Mouse (Mus musculus): ENCODE data around the gene Ubd. TPM values are rescaled to one million over a fixed set of nuclear protein-coding genes. Genes with fewer than 3 reads are reported as not detected.

Gene Ubd
- polyA plus RNA-seq (2015; fragmentation: Nextera tagmentation; extraction: Ambion mirVana) = not detected in 2 replicates

DNA sequence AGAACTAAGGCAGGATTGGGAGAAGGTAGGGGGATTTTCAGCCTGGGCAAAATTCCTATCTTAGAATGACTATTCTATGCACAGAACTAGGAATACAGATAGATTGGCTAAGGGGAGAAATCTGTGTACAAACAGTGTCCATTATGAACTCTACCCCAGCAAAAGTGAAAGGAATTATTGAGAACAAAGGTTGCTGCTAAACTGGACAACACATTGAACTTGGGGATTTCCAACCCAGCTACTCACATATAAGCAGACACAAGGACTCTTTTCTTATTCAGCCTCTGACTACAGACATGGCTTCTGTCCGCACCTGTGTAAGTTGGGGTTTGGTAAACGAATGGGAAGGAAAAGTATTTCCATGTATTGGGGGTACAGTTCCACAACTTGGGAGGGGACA lies at the start of gene Ubd:
Gene Ubd (plus strand): TSS at position 237 of the 400 bp plus-strand sequence.
- H3K4me3 ChIP-seq (ENCODE audit: low read depth, low read length) = no peak within 1 kb of the TSS
- H3K9ac ChIP-seq (ENCODE audit: low read depth, low read length) = no peak within 1 kb of the TSS
- H3K27ac ChIP-seq (ENCODE audit: low read length) = no peak within 1 kb of the TSS
- no peak within 1 kb of the TSS for H3K4me2 ChIP-seq (ENCODE audit: low read depth, low read length)
- no peaks in the 10 kb centered on the region for H3K36me3 ChIP-seq (ENCODE audit: control insufficient read depth, insufficient read depth)
- ATAC-seq (ENCODE audit: low read depth) = no peak
- peaks cover 21% of the 10 kb centered on the region for H3K27me3 ChIP-seq (ENCODE audit: control insufficient read depth, insufficient read depth, low read depth, low read length)
- WGBS (ENCODE audit: insufficient replicate concordance) = 55% methylated on average over 2 of the region's 2 CpGs
- no peaks in the 10 kb centered on the region for H3K9me3 ChIP-seq (replicated peaks; ENCODE audit: control insufficient read depth, low read length)
- H3K4me1 ChIP-seq (ENCODE audit: control insufficient read depth, low read depth, low read length) = no peaks in the 10 kb centered on the region

DNA sequence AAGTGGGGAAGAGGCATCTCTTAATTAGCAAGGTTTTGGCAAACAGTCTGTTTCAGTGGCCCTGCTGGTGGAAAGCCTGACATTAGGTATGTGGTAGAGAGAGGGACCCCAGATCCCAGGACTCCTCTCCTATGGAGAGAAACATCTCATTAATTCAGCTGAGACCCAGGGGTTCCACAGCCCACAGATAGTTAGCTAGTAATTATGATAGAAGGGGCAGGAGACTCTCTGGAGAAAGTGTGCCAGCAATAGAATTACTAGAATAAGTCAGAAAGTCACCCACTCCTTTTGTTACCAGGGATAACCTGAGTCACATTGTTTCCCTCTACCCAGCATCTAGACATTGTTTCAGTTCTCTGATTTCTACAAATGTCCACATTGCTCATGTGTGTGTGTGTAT lies 32.3 kb upstream of the Ubd start, which contains the start of gene Olfr93:
Gene Olfr93 (minus strand): TSS at position 101 of the 400 bp plus-strand sequence.
- Histone ChIP-seq H3K27me3 (ENCODE audit: control insufficient read depth, insufficient read depth, low read depth, low read length) (no peaks in the 10 kb centered on the region), H3K9ac (ENCODE audit: low read depth, low read length) (no peak within 1 kb of the TSS), H3K9me3 (replicated peaks; ENCODE audit: control insufficient read depth, low read length) (no peaks in the 10 kb centered on the region), H3K36me3 (ENCODE audit: control insufficient read depth, insufficient read depth) (no peaks in the 10 kb centered on the region), H3K4me1 (ENCODE audit: control insufficient read depth, low read depth, low read length) (no peaks in the 10 kb centered on the region), H3K27ac (ENCODE audit: low read length) (no peak within 1 kb of the TSS), H3K4me3 (ENCODE audit: low read depth, low read length) (no peak within 1 kb of the TSS), H3K4me2 (ENCODE audit: low read depth, low read length) (no peak within 1 kb of the TSS)
- no peak for ATAC-seq (ENCODE audit: low read depth)

DNA sequence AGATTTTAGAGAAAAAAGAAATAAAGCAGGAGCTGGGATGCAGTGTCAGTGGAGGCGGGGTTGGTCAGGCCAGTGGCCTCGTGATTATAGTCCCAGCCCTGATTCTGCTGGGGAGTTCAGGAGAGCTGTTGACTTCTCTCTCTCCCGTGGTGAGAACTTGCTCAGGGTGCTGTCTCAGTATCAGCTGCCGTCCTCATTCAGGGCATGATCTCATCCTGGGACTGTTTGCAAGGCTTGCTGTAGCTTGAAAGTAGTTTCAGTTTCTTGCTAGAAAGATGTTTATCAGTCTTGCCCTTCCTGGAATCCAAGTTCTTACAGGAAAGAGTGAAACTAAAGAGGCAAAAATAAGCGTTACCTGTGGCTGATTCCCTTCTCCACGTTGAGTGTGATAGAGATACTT lies 8.2 kb upstream of the Ubd start:
- ATAC-seq (ENCODE audit: low read depth) = no peak
- Histone ChIP-seq H3K36me3 (ENCODE audit: control insufficient read depth, insufficient read depth) (no peaks in the 10 kb centered on the region), H3K27me3 (ENCODE audit: control insufficient read depth, insufficient read depth, low read depth, low read length) (no peaks in the 10 kb centered on the region), H3K4me3 (ENCODE audit: low read depth, low read length) (no peak overlapping the region), H3K27ac (ENCODE audit: low read length) (no peak overlapping the region), H3K9ac (ENCODE audit: low read depth, low read length) (no peak overlapping the region), H3K9me3 (replicated peaks; ENCODE audit: control insufficient read depth, low read length) (no peaks in the 10 kb centered on the region), H3K4me2 (ENCODE audit: low read depth, low read length) (no peak overlapping the region), H3K4me1 (ENCODE audit: control insufficient read depth, low read depth, low read length) (no peaks in the 10 kb centered on the region)
- 20% methylated on average over 6 of the region's 6 CpGs for WGBS (ENCODE audit: insufficient replicate concordance)

DNA sequence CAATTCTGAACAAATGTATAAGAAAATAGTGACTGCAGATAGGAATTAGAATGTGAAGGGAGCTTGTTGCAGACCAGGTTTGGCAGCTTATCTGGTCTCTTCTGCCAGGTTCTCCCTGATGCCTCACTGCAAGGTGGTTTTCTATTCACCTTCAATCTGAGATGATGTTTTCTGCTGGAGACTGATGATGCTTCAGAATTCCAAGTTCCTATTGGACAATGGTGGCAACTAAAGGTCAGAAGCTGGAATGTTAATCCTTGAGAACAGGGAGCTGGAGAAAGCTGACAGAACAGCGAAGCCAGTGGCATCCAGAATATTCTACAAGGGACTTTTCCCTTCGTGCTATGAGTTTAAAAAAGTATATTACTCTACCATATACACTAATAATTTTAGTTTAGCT lies 3.0 kb upstream of the Ubd start:
- 40% methylated on average over 2 of the region's 2 CpGs for WGBS (ENCODE audit: insufficient replicate concordance)
- H3K4me1 ChIP-seq (ENCODE audit: control insufficient read depth, low read depth, low read length) = no peaks in the 10 kb centered on the region
- no peak for ATAC-seq (ENCODE audit: low read depth)
- no peaks in the 10 kb centered on the region for H3K9me3 ChIP-seq (replicated peaks; ENCODE audit: control insufficient read depth, low read length)
- no peaks in the 10 kb centered on the region for H3K36me3 ChIP-seq (ENCODE audit: control insufficient read depth, insufficient read depth)
- no peak overlapping the region for H3K4me2 ChIP-seq (ENCODE audit: low read depth, low read length)
- H3K4me3 ChIP-seq (ENCODE audit: low read depth, low read length) = no peak overlapping the region
- no peak overlapping the region for H3K27ac ChIP-seq (ENCODE audit: low read length)
- H3K27me3 ChIP-seq (ENCODE audit: control insufficient read depth, insufficient read depth, low read depth, low read length) = no peaks in the 10 kb centered on the region
- H3K9ac ChIP-seq (ENCODE audit: low read depth, low read length) = no peak overlapping the region

DNA sequence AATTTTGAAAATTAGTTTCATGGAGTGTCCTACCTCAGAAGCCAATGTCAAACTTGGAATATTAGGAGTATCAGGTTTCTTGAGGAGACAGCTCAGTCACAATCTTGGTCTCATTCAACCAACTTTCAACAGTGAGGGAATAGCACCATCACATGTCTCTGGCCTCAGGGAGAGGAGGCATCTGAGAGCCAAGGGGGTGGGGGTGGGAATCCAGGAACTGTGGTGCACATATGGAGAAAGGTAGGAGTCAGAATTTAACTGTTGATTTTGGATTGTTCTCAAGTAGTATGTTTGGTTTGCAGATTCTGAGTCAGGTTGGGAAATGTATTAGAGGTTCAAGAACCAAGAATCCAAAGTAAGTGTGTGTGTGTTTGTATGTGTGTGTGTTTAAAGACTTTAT lies 660 bp upstream of the Ubd start:
- no peak overlapping the region for H3K4me3 ChIP-seq (ENCODE audit: low read depth, low read length)
- no peak overlapping the region for H3K27ac ChIP-seq (ENCODE audit: low read length)
- H3K4me1 ChIP-seq (ENCODE audit: control insufficient read depth, low read depth, low read length) = no peaks in the 10 kb centered on the region
- peaks cover 20% of the 10 kb centered on the region for H3K27me3 ChIP-seq (ENCODE audit: control insufficient read depth, insufficient read depth, low read depth, low read length)
- H3K36me3 ChIP-seq (ENCODE audit: control insufficient read depth, insufficient read depth) = no peaks in the 10 kb centered on the region
- no peak for ATAC-seq (ENCODE audit: low read depth)
- no peaks in the 10 kb centered on the region for H3K9me3 ChIP-seq (replicated peaks; ENCODE audit: control insufficient read depth, low read length)
- H3K4me2 ChIP-seq (ENCODE audit: low read depth, low read length) = no peak overlapping the region
- H3K9ac ChIP-seq (ENCODE audit: low read depth, low read length) = no peak overlapping the region

DNA sequence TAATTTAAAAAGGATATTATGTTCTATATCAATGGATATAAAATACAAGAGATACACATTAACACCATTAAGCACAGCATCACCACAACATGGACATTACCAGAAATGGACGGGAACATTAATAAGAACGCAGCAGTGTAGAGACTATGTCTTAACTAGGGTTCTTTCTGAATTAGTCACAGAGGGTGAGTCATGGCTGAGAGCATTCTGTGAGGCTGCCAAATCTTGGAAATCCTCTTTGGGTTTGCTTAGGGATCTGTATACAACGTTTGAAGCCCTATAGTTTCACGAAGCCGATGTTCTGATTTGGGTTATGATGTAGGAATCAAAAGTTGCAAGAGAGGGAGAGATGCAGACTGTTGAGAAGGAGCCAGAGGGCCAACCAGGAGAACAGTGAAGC lies 1.1 kb downstream of the Ubd start:
- H3K4me3 ChIP-seq (ENCODE audit: low read depth, low read length) = no peak overlapping the region
- no peak overlapping the region for H3K27ac ChIP-seq (ENCODE audit: low read length)
- peaks cover 21% of the 10 kb centered on the region for H3K27me3 ChIP-seq (ENCODE audit: control insufficient read depth, insufficient read depth, low read depth, low read length)
- no peaks in the 10 kb centered on the region for H3K9me3 ChIP-seq (replicated peaks; ENCODE audit: control insufficient read depth, low read length)
- H3K36me3 ChIP-seq (ENCODE audit: control insufficient read depth, insufficient read depth) = no peaks in the 10 kb centered on the region
- 68% methylated on average over 5 of the region's 5 CpGs for WGBS (ENCODE audit: insufficient replicate concordance)
- H3K4me2 ChIP-seq (ENCODE audit: low read depth, low read length) = no peak overlapping the region
- no peaks in the 10 kb centered on the region for H3K4me1 ChIP-seq (ENCODE audit: control insufficient read depth, low read depth, low read length)
- no peak overlapping the region for H3K9ac ChIP-seq (ENCODE audit: low read depth, low read length)
- ATAC-seq (ENCODE audit: low read depth) = no peak

DNA sequence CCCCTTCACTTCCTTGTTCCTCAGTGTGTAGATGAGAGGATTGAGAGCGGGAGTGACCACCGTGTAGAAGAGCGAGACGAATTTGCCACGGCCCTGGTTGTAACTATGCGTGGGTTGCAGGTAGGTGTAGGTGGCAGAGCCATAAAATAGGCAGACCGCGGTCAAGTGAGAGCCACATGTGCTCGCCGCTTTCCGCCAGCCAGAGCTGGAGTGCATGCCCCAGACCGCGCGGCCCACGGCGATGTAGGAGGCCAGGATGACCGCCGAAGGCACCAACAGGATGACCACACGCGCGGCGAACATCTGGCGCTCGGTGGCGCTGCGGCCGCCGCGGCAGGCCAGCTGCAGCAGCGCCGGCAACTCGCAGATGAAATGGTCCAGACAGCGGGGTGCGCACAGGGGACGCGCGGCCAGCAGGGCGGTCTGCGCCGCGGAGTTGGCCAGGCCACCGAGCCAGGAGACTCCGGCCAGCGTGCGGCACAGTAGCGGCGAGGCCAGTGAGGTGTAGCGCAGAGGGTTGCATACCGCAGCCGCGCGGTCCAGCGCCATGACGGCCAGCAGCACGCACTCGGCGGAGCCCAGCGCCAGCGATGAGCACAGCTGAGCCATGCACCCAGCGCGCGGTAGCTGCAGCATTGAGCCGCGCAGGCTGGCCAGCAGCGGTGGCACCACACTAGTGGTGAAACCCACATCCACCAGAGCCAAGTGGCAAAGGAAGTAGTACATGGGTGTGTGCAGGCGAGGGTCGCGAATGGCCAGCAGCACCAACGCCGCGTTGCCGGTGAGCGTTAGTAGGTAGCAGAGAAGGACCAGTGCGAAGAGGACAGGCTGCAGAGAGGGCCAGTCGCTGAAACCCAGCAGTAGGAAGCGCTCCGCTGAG lies 3.4 kb downstream of the Ubd start:
- WGBS (ENCODE audit: insufficient replicate concordance) = 1% methylated on average over 75 of the region's 77 CpGs
- Histone ChIP-seq H3K4me2 (ENCODE audit: low read depth, low read length) (peak overlapping the region; percentile 39), H3K4me3 (ENCODE audit: low read depth, low read length) (peak overlapping the region; percentile 30), H3K36me3 (ENCODE audit: control insufficient read depth, insufficient read depth) (no peaks in the 10 kb centered on the region), H3K27me3 (ENCODE audit: control insufficient read depth, insufficient read depth, low read depth, low read length) (peaks cover 21% of the 10 kb centered on the region), H3K27ac (ENCODE audit: low read length) (no peak overlapping the region), H3K9ac (ENCODE audit: low read depth, low read length) (no peak overlapping the region), H3K4me1 (ENCODE audit: control insufficient read depth, low read depth, low read length) (no peaks in the 10 kb centered on the region), H3K9me3 (replicated peaks; ENCODE audit: control insufficient read depth, low read length) (no peaks in the 10 kb centered on the region)
- ATAC-seq (ENCODE audit: low read depth) = 0 out of 2 replicates have a peak, but pooled peaks have one; percentile 9

DNA sequence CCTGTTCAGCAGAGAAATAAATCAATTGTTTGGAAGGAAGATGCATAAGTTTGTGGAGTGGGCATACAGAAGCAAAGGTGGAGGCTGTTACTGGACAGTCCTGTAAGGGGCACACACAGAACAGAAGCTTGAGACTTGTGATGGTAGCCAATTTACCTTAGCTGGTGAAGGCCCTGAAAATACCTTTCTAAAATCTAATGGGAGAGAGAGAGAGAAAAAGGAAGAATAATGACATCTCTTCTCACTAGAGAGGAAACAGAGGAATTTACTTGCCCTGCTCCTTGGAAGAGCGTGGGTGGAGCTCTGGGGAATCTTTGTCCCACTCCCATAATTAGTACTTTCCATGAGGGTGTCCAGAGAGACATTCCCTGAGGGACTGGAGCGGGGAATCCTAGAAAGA lies 7.2 kb downstream of the Ubd start, which contains the start of gene Olfr94:
Gene Olfr94 (minus strand): TSS at position 101 of the 400 bp plus-strand sequence.
- WGBS (ENCODE audit: insufficient replicate concordance) = 54% methylated on average over 2 of the region's 2 CpGs

DNA sequence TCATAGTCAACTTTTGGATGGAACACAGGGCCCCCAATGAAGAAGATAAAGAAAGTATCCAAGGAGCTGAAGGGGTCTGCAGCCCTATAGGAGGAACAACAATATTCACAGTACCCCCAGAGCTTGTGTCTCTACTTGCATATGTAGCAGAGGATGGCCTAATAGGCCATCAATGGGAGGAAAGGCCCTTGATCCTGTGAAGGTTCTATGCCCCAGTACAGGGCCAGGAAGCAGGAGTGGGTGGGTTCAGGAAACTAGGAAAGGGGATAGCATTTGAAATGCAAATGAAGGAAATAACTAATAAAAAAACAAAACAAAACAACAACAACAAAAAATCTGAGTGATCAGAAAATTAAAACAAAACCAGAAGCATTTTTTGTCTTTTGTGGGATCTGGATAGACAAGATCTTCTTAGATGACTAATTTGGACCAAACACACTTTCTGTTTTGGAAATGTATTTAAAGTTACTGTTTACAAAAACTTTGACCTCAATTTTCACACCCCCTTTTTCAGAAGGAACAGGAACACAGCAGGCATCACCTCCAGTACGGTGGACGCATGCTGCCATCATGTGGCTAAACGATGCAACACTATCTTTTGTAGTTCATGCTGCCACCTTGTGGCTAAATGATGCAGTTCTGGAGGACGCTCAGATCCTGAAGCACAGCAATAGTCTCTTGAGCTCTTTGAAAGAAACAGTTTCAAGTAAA lies 9.7 kb downstream of the Ubd start:
- peak; percentile 51 for ATAC-seq (ENCODE audit: low read depth)
- WGBS (ENCODE audit: insufficient replicate concordance) = 1% methylated on average over 4 of the region's 4 CpGs
- Histone ChIP-seq H3K4me3 (ENCODE audit: low read depth, low read length) (no peak overlapping the region), H3K9me3 (replicated peaks; ENCODE audit: control insufficient read depth, low read length) (no peaks in the 10 kb centered on the region), H3K27ac (ENCODE audit: low read length) (no peak overlapping the region), H3K4me1 (ENCODE audit: control insufficient read depth, low read depth, low read length) (no peaks in the 10 kb centered on the region), H3K27me3 (ENCODE audit: control insufficient read depth, insufficient read depth, low read depth, low read length) (no peaks in the 10 kb centered on the region; the same call in 1 of the 2 replicates), H3K36me3 (ENCODE audit: control insufficient read depth, insufficient read depth) (no peaks in the 10 kb centered on the region), H3K9ac (ENCODE audit: low read depth, low read length) (no peak overlapping the region), H3K4me2 (ENCODE audit: low read depth, low read length) (no peak overlapping the region)

More for the DNA sequence above, 7.2 kb downstream of the Ubd start, which contains the start of gene Olfr94:
- H3K36me3 ChIP-seq (ENCODE audit: control insufficient read depth, insufficient read depth) = no peaks in the 10 kb centered on the region
- H3K4me3 ChIP-seq (ENCODE audit: low read depth, low read length) = no peak within 1 kb of the TSS
- no peak within 1 kb of the TSS for H3K4me2 ChIP-seq (ENCODE audit: low read depth, low read length)
- no peaks in the 10 kb centered on the region for H3K9me3 ChIP-seq (replicated peaks; ENCODE audit: control insufficient read depth, low read length)
- H3K27me3 ChIP-seq (ENCODE audit: control insufficient read depth, insufficient read depth, low read depth, low read length) = peaks cover 21% of the 10 kb centered on the region
- ATAC-seq (ENCODE audit: low read depth) = no peak
- no peak within 1 kb of the TSS for H3K9ac ChIP-seq (ENCODE audit: low read depth, low read length)
- no peak within 1 kb of the TSS for H3K27ac ChIP-seq (ENCODE audit: low read length)
- H3K4me1 ChIP-seq (ENCODE audit: control insufficient read depth, low read depth, low read length) = no peaks in the 10 kb centered on the region
